Mouse (Mus musculus): ENCODE results near the gene Aldh18a1. TPM values are rescaled to one million over a fixed set of nuclear protein-coding genes. Genes with fewer than 3 reads are reported as not detected.
A peak's percentile ranks its signal among the peaks of the same experiment; 100 is the strongest.

Gene Aldh18a1
- polyA plus RNA-seq, 1 experiment from 2014 or later: 51.6 TPM

DNA sequence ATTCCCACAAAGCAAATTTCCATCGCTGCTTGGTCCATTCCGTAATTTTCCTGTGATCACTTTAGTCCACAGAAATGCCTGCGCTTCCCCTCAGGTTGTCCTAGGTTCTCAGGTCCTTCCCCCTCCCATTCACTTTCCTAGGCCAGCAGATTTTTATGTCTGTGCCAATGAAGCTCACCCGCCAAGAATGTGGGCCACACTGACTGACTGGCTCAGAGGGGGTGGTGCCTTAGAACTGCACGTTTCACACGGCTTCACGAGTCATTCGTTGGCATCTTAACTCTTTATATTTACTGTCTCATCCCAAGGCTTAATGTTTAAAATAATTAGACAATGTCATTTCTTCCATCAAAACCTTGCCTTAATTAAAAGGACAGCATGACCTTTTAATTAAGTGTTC is 7.6 kb upstream of the Aldh18a1 start:
- Histone ChIP-seq H3K27me3 (ENCODE audit: control insufficient read depth, insufficient read depth, low read length) (no peaks in the 10 kb centered on the region), H3K4me2 (replicated peaks; ENCODE audit: low read depth, low read length) (no peak overlapping the region), H3K36me3 (ENCODE audit: control insufficient read depth, insufficient read depth, low read length) (peaks cover 10% of the 10 kb centered on the region; the same call in 1 of the 2 replicates), H3K4me1 (ENCODE audit: control insufficient read depth, insufficient read depth, low read length) (no peaks in the 10 kb centered on the region), H3K4me3 (ENCODE audit: low read length) (no peak overlapping the region), H3K9ac (ENCODE audit: low read depth, low read length) (no peak overlapping the region), H3K27ac (ENCODE audit: low read depth, low read length) (no peak overlapping the region), H3K9me3 (ENCODE audit: control insufficient read depth, low read length) (no peaks in the 10 kb centered on the region)
- ATAC-seq (ENCODE audit: low FRiP score, low TSS enrichment): no peak
- 85% methylated on average over 8 of the region's 8 CpGs for WGBS

DNA sequence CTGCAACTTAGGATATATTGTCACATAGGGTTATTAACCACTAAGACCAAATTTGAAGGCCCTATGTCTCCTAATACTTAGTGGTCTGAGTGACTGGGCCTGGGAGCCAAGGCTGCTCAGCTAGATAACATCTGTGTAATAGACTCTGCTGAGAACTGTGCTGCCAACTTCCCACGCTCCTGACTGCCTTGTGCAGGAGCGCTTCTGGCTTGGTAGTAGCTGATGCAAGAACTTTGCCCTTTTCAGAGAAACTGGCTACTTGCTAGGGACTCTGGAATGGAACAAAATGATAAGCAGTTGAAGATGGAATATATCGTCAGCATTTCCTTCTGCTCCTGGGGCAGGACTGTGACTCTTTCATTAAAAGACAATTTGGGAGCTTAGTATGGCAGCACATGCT is 7.0 kb upstream of the Aldh18a1 start:
- ATAC-seq (ENCODE audit: low FRiP score, low TSS enrichment): no peak
- H3K27me3 ChIP-seq (ENCODE audit: control insufficient read depth, insufficient read depth, low read length): no peaks in the 10 kb centered on the region
- no peak overlapping the region for H3K9ac ChIP-seq (ENCODE audit: low read depth, low read length)
- no peaks in the 10 kb centered on the region for H3K9me3 ChIP-seq (ENCODE audit: control insufficient read depth, low read length)
- no peak overlapping the region for H3K4me3 ChIP-seq (ENCODE audit: low read length)
- H3K4me2 ChIP-seq (replicated peaks; ENCODE audit: low read depth, low read length): no peak overlapping the region
- peaks cover 10% of the 10 kb centered on the region; the same call in 1 of the 2 replicates for H3K36me3 ChIP-seq (ENCODE audit: control insufficient read depth, insufficient read depth, low read length)
- no peak overlapping the region for H3K27ac ChIP-seq (ENCODE audit: low read depth, low read length)
- 92% methylated on average over 3 of the region's 3 CpGs for WGBS
- H3K4me1 ChIP-seq (ENCODE audit: control insufficient read depth, insufficient read depth, low read length): no peaks in the 10 kb centered on the region

GRCm38 (mm10) chr19:40589530-40589880 is 1.2 kb upstream of the Aldh18a1 start:
- Histone ChIP-seq H3K4me1 (ENCODE audit: control insufficient read depth, insufficient read depth, low read length) (peaks cover 4% of the 10 kb centered on the region; the same call in 1 of the 2 replicates), H3K4me3 (ENCODE audit: low read length) (peak overlapping the region; percentile 83), H3K9me3 (ENCODE audit: control insufficient read depth, low read length) (no peaks in the 10 kb centered on the region), H3K9ac (ENCODE audit: low read depth, low read length) (peak overlapping the region; percentile 73; the same call in 1 of the 2 replicates), H3K36me3 (ENCODE audit: control insufficient read depth, insufficient read depth, low read length) (peaks cover 2% of the 10 kb centered on the region; the same call in 1 of the 2 replicates), H3K27me3 (ENCODE audit: control insufficient read depth, insufficient read depth, low read length) (no peaks in the 10 kb centered on the region), H3K4me2 (replicated peaks; ENCODE audit: low read depth, low read length) (peak overlapping the region; percentile 79), H3K27ac (ENCODE audit: low read depth, low read length) (no peak overlapping the region)
- no peak; the same call in 1 of the 2 replicates for ATAC-seq (ENCODE audit: low FRiP score, low TSS enrichment)
- WGBS: under 1% methylated on average over 10 of the region's 10 CpGs

DNA sequence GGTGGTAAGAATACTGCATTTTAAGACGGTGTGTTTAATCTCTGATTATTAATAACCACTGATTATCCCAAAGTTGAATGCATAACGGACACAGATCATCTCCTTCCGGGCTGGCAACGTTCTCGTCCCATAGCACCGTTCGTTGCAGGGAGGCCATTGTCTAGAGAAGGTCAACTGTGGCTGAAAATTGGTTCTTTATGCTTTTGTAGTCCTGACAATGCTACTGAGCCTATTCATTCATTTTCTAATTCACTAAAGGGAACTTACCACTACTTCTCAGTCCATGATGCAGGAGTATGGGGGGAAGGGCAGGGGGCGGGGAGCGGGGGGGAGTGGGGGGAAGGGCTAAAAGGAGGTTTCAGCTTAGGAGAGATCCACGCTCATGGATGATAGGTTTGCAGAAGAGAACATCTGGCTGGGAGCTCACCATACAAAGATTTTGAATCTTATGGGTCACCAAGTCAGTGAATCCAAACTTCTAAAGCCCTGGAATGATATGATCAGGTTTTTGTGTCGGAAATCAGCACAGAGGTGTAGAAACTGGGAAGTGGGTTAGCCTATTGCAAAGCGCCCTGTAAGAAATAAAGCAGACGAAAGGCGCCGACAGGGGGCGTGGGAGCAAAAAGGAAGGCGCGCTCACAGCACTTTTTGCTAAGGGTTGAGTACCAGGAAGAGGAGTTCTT is 725 bp upstream of the Aldh18a1 start:
- Histone ChIP-seq H3K4me2 (replicated peaks; ENCODE audit: low read depth, low read length) (peak overlapping the region; percentile 79), H3K9ac (ENCODE audit: low read depth, low read length) (peak overlapping the region; percentile 73; the same call in 1 of the 2 replicates), H3K36me3 (ENCODE audit: control insufficient read depth, insufficient read depth, low read length) (peaks cover 3% of the 10 kb centered on the region; the same call in 1 of the 2 replicates), H3K4me1 (ENCODE audit: control insufficient read depth, insufficient read depth, low read length) (peaks cover 4% of the 10 kb centered on the region; the same call in 1 of the 2 replicates), H3K27me3 (ENCODE audit: control insufficient read depth, insufficient read depth, low read length) (no peaks in the 10 kb centered on the region), H3K4me3 (ENCODE audit: low read length) (peak overlapping the region; percentile 83), H3K9me3 (ENCODE audit: control insufficient read depth, low read length) (no peaks in the 10 kb centered on the region), H3K27ac (ENCODE audit: low read depth, low read length) (peak overlapping the region; percentile 37; the same call in 1 of the 2 replicates)
- WGBS: under 1% methylated on average over 18 of the region's 18 CpGs
- ATAC-seq (ENCODE audit: low FRiP score, low TSS enrichment): peak; percentile 51

GRCm38 (mm10) chr19:40587491-40588292 is 571 bp downstream of the Aldh18a1 start:
- Histone ChIP-seq H3K4me2 (replicated peaks; ENCODE audit: low read depth, low read length) (peak overlapping the region; percentile 79), H3K4me3 (ENCODE audit: low read length) (peak overlapping the region; percentile 83), H3K4me1 (ENCODE audit: control insufficient read depth, insufficient read depth, low read length) (peaks cover 4% of the 10 kb centered on the region; the same call in 1 of the 2 replicates), H3K9ac (ENCODE audit: low read depth, low read length) (peak overlapping the region; percentile 73), H3K9me3 (ENCODE audit: control insufficient read depth, low read length) (no peaks in the 10 kb centered on the region), H3K27me3 (ENCODE audit: control insufficient read depth, insufficient read depth, low read length) (no peaks in the 10 kb centered on the region), H3K36me3 (ENCODE audit: control insufficient read depth, insufficient read depth, low read length) (peaks cover 10% of the 10 kb centered on the region), H3K27ac (ENCODE audit: low read depth, low read length) (no peak overlapping the region)
- peak; percentile 54; the same call in 1 of the 2 replicates for ATAC-seq (ENCODE audit: low FRiP score, low TSS enrichment)
- 5% methylated on average over 24 of the region's 30 CpGs for WGBS

DNA sequence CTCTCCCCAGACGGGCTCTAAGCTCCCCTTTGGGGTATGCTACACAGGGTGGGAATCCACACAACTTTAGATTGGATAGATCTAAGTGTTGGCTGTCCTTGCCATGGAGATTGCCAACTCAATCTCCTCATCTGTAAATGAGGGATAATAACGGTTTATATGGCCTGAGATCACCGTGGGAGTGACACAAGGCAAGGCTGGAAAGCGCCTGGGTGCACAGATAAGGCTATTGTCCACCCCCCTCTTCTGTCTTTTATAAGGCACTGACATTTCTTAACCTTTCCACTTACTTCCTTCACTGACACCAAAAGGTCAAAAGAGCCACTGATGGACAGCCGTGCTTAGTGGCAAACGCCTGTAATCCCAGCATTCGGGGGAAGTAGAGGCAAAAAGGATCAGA is 1.4 kb downstream of the Aldh18a1 start:
- no peak for ATAC-seq (ENCODE audit: low FRiP score, low TSS enrichment)
- Histone ChIP-seq H3K27ac (ENCODE audit: low read depth, low read length) (no peak overlapping the region), H3K4me2 (replicated peaks; ENCODE audit: low read depth, low read length) (no peak overlapping the region), H3K4me1 (ENCODE audit: control insufficient read depth, insufficient read depth, low read length) (peaks cover 4% of the 10 kb centered on the region; the same call in 1 of the 2 replicates), H3K9me3 (ENCODE audit: control insufficient read depth, low read length) (no peaks in the 10 kb centered on the region), H3K36me3 (ENCODE audit: control insufficient read depth, insufficient read depth, low read length) (peaks cover 12% of the 10 kb centered on the region), H3K4me3 (ENCODE audit: low read length) (no peak overlapping the region; the same call in 1 of the 2 replicates), H3K27me3 (ENCODE audit: control insufficient read depth, insufficient read depth, low read length) (no peaks in the 10 kb centered on the region), H3K9ac (ENCODE audit: low read depth, low read length) (no peak overlapping the region)
- WGBS: 63% methylated on average over 7 of the region's 7 CpGs

DNA sequence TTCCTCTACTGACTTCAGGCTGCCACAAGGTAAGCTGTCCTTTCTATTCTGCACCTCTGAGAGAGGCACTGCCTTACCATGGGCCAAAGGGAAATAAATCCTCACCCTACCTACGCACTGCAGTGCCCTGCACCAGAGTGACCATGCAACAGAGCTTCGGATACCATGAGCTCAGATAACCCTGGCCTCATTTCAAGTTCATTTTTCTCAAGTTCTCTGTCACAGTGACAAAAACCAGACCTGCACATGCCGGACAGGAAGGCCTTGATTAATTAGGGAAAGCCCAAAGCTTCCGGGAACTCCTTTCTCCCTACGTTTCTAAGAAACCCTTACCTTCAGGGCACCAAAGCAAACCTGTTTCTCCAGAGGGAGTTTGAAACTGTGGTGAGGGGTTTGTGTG is 6.6 kb downstream of the Aldh18a1 start:
- no peak overlapping the region for H3K9ac ChIP-seq (ENCODE audit: low read depth, low read length)
- ATAC-seq (ENCODE audit: low FRiP score, low TSS enrichment): no peak
- no peaks in the 10 kb centered on the region for H3K9me3 ChIP-seq (ENCODE audit: control insufficient read depth, low read length)
- H3K4me2 ChIP-seq (replicated peaks; ENCODE audit: low read depth, low read length): no peak overlapping the region
- H3K27me3 ChIP-seq (ENCODE audit: control insufficient read depth, insufficient read depth, low read length): no peaks in the 10 kb centered on the region
- WGBS: 71% methylated on average over 5 of the region's 5 CpGs
- H3K4me1 ChIP-seq (ENCODE audit: control insufficient read depth, insufficient read depth, low read length): no peaks in the 10 kb centered on the region
- no peak overlapping the region for H3K27ac ChIP-seq (ENCODE audit: low read depth, low read length)
- no peak overlapping the region for H3K4me3 ChIP-seq (ENCODE audit: low read length)
- peaks cover 47% of the 10 kb centered on the region for H3K36me3 ChIP-seq (ENCODE audit: control insufficient read depth, insufficient read depth, low read length)

DNA sequence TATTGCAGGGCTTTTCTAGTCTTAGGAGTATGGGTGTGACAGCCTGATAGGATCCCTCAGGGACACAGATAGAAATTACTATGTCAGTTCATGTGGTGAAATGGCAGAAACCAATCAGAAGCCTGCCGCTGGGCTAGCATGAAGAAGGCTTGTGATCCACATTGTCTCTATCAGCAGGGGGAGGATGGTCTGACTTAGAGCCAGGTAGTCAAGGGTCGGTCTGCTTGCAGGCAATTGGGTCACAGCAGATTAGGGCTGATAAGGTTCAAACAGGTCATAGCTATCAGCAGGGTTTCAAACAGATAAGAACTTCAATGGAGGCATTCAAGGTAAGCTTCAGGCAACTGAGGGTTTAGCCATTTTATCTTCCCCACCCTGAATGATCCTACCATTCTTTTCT is 7.4 kb downstream of the Aldh18a1 start:
- ATAC-seq (ENCODE audit: low FRiP score, low TSS enrichment): no peak
- peaks cover 47% of the 10 kb centered on the region for H3K36me3 ChIP-seq (ENCODE audit: control insufficient read depth, insufficient read depth, low read length)
- H3K27ac ChIP-seq (ENCODE audit: low read depth, low read length): no peak overlapping the region
- H3K4me1 ChIP-seq (ENCODE audit: control insufficient read depth, insufficient read depth, low read length): no peaks in the 10 kb centered on the region
- H3K27me3 ChIP-seq (ENCODE audit: control insufficient read depth, insufficient read depth, low read length): no peaks in the 10 kb centered on the region
- 90% methylated on average over 2 of the region's 2 CpGs for WGBS
- no peak overlapping the region for H3K4me2 ChIP-seq (replicated peaks; ENCODE audit: low read depth, low read length)
- no peak overlapping the region for H3K4me3 ChIP-seq (ENCODE audit: low read length)
- H3K9me3 ChIP-seq (ENCODE audit: control insufficient read depth, low read length): no peaks in the 10 kb centered on the region
- H3K9ac ChIP-seq (ENCODE audit: low read depth, low read length): no peak overlapping the region

DNA sequence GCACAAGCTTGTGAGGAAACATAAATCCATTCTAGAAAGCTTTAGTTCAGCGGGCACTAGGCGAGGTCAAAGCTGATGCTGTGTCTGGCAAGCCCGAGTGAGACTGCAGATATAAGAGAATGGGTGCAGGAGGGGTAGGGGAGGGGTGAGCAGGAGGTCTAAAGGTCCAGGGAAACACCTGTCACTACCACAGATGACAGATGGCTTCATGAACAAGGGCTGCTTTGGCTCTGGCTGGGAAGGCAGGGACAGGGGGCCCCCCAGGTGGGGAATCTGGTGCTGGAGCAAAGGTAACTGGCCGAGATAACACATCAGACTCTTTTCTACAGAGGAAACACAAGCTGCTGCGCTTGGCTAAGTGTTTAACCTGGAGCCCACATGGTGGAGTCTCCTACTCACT is 12.8 kb downstream of the Aldh18a1 start:
- Histone ChIP-seq H3K27ac (ENCODE audit: low read depth, low read length) (no peak overlapping the region), H3K36me3 (ENCODE audit: control insufficient read depth, insufficient read depth, low read length) (peaks cover 71% of the 10 kb centered on the region), H3K4me1 (ENCODE audit: control insufficient read depth, insufficient read depth, low read length) (no peaks in the 10 kb centered on the region), H3K4me2 (replicated peaks; ENCODE audit: low read depth, low read length) (no peak overlapping the region), H3K4me3 (ENCODE audit: low read length) (no peak overlapping the region), H3K9ac (ENCODE audit: low read depth, low read length) (no peak overlapping the region), H3K9me3 (ENCODE audit: control insufficient read depth, low read length) (no peaks in the 10 kb centered on the region), H3K27me3 (ENCODE audit: control insufficient read depth, insufficient read depth, low read length) (no peaks in the 10 kb centered on the region)
- no peak for ATAC-seq (ENCODE audit: low FRiP score, low TSS enrichment)
- WGBS: 74% methylated on average over 5 of the region's 5 CpGs

Data from kidney, embryonic 14.5 days (tissue).